ENCODE assay signal across 10 mouse cellular contexts in genomic region chr7:143138789-143139188, GRCm38 (mm10). TPM values are rescaled to one million over a fixed set of nuclear protein-coding genes. Genes with fewer than 3 reads are reported as not detected.
A peak's percentile ranks its signal among the peaks of the same experiment; 100 is the strongest.
DNase-seq lines count a peak whose midpoint lies in the region; ATAC-seq lines count a peak whose summit lies in the region.
"Had no signal": no experiment of that assay in that cellular context is flagged by ENCODE, and none has a peak within 500 bp of the region (broad histone marks: within the 10 kb centered on the region; RNA-seq: fewer than 3 reads in every experiment).

No protein-coding gene starts in this region.

- no peak overlapping the region for H3K4me3 ChIP-seq in kidney, embryonic 16.5 days (ENCODE audit: low read length)
- H3K4me3 ChIP-seq: embryonic facial prominence, embryonic 13.5 days; megakaryocyte, embryonic 14.5 days had no signal

- peaks cover 8% of the 10 kb centered on the region; the same call in 1 of the 2 replicates for H3K4me1 ChIP-seq in kidney, embryonic 16.5 days (ENCODE audit: insufficient read depth, low read length)
- H3K4me1 ChIP-seq: embryonic facial prominence, embryonic 13.5 days had no signal

- peak; percentile 79 for DNase-seq in kidney, adult 18-20 months
- DNase-seq in MN1 (ENCODE audit: low spot score), result peak; percentile 60
- DNase-seq in cerebellum, adult 8-10 months, result peak; percentile 63
- DNase-seq in gastrocnemius, postnatal 25 days, result peak; percentile 25
- peak; percentile 26 to 58 for DNase-seq in layer of hippocampus, adult 18-20 months (ENCODE audit: low spot score in 2 of 2)
- peak; percentile 69 for DNase-seq in lung, postnatal 25 days (ENCODE audit: low spot score)
- DNase-seq in thymus, postnatal 14 days, result peak; percentile 48

- H3K27me3 ChIP-seq in kidney, embryonic 16.5 days (ENCODE audit: insufficient read depth, low read length), result no peaks in the 10 kb centered on the region
- H3K27me3 ChIP-seq: embryonic facial prominence, embryonic 13.5 days had no signal

- H3K9ac ChIP-seq in kidney, embryonic 16.5 days (replicated peaks; ENCODE audit: low read length), result no peak overlapping the region
- H3K9ac ChIP-seq: embryonic facial prominence, embryonic 13.5 days had no signal

- WGBS in kidney, embryonic 16.5 days, result 46% methylated on average over 1 of the region's 1 CpGs

- H3K27ac ChIP-seq in kidney, embryonic 16.5 days (ENCODE audit: low read length), result no peak overlapping the region
- H3K27ac ChIP-seq: embryonic facial prominence, embryonic 13.5 days had no signal

- ATAC-seq in kidney, embryonic 16.5 days (ENCODE audit: low FRiP score, low TSS enrichment), result no peak

- no peak overlapping the region for H3K4me2 ChIP-seq in kidney, embryonic 16.5 days (replicated peaks; ENCODE audit: low read depth, low read length)
- H3K4me2 ChIP-seq: embryonic facial prominence, embryonic 13.5 days had no signal

- H3K36me3 ChIP-seq in kidney, embryonic 16.5 days (ENCODE audit: insufficient read depth, low read length), result no peaks in the 10 kb centered on the region
- H3K36me3 ChIP-seq: embryonic facial prominence, embryonic 13.5 days had no signal

- H3K9me3 ChIP-seq in kidney, embryonic 16.5 days (ENCODE audit: low read length), result no peaks in the 10 kb centered on the region
- H3K9me3 ChIP-seq: embryonic facial prominence, embryonic 13.5 days; megakaryocyte, embryonic 14.5 days had no signal

RNA-seq across cellular contexts. Expression of gene Kcnq1, which starts 32.6 kb away (rescaled TPM):
- polyA plus RNA-seq in kidney, embryonic 16.5 days (2015; fragmentation: Nextera tagmentation; extraction: Ambion mirVana), result 9.2 and 9.8 TPM in 2 replicates
- total RNA-seq in gastrocnemius, postnatal 25 days (2021), result under 1 TPM; 0.33 to 0.80 TPM
- total RNA-seq in layer of hippocampus, adult 18-20 months (2021), result under 1 TPM; 0.28 to 0.40 TPM

RNA-seq across cellular contexts. Expression of gene Trpm5, which starts 44.3 kb away (rescaled TPM):
- polyA plus RNA-seq in kidney, embryonic 16.5 days (2015; fragmentation: Nextera tagmentation; extraction: Ambion mirVana), result 6.0 and 6.9 TPM in 2 replicates
- under 1 TPM in 1 of 2 experiments, not detected in 1; 0.13 TPM for total RNA-seq in gastrocnemius, postnatal 25 days (2021)
- under 1 TPM in 1 of 2 experiments, not detected in 1; 0.07 TPM for total RNA-seq in layer of hippocampus, adult 18-20 months (2021)

Comparison
In these comparisons a context has a peak if more than half of its experiments do, and no peak if none do; other contexts are left out.
1. DNase-seq: peak in every context shown above with its lines; median percentile 79 in kidney, adult 18-20 months; 69 in lung, postnatal 25 days; 63 in cerebellum, adult 8-10 months; 60 in MN1; 48 in thymus, postnatal 14 days; 42 in layer of hippocampus, adult 18-20 months; 25 in gastrocnemius, postnatal 25 days.